Mouse (Mus musculus) G1E (cell line): ENCODE results near the gene Acsl1. TPM values are rescaled to one million over a fixed set of nuclear protein-coding genes. Genes with fewer than 3 reads are reported as not detected.

Source experiments
- ATAC-seq: 2 replicates; pipeline ENCODE4 v1.8.0; 2016; ENCODE audit warnings: mild to moderate bottlenecking; ENCODE audit not compliant: insufficient number of reproducible peaks, poor library complexity, low FRiP score, severe bottlenecking; ENCODE audit errors: extremely low read depth
- DNase-seq: peaks from one replicate; pipeline ENCODE4 v3.0.0; 2012; ENCODE audit warnings: low spot score
- H3K27me3 ChIP-seq: 2 replicates; pipeline ENCODE4 v1.6.1; 2012; ENCODE audit warnings: mild to moderate bottlenecking, low read length, inconsistent platforms; ENCODE audit not compliant: insufficient read depth
- H3K36me3 ChIP-seq: replicated peaks from 2 replicates; pipeline ENCODE3; 2012; ENCODE audit warnings: mild to moderate bottlenecking, inconsistent platforms
- H3K4me1 ChIP-seq: 2 replicates; pipeline ENCODE4 v1.6.1; 2012; ENCODE audit warnings: low read depth, low read length, inconsistent platforms, mixed read lengths; ENCODE audit not compliant: insufficient read depth
- H3K4me3 ChIP-seq: 2 replicates; pipeline ENCODE4 v1.5.1; 2012; ENCODE audit warnings: low read depth, mild to moderate bottlenecking, inconsistent platforms, low read length, moderate library complexity, mixed read lengths
- H3K9me3 ChIP-seq: replicated peaks from 2 replicates; pipeline ENCODE4 v1.6.1; 2012; ENCODE audit warnings: inconsistent platforms
- CTCF ChIP-seq: IDR thresholded peaks from 2 replicates; pipeline ENCODE4 v1.5.1; 2012; ENCODE audit warnings: low read depth, low read length, inconsistent platforms, mixed read lengths
- GATA1 ChIP-seq: IDR thresholded peaks from 2 replicates; pipeline ENCODE4 v1.6.1; 2012; ENCODE audit warnings: borderline replicate concordance, low read length, inconsistent platforms, mixed read lengths
- GATA2 ChIP-seq: IDR thresholded peaks from 2 replicates; pipeline ENCODE4 v1.6.1; 2012; ENCODE audit warnings: low read depth, low read length, inconsistent platforms, borderline replicate concordance
- POLR2AphosphoS5 ChIP-seq: IDR thresholded peaks from 2 replicates; pipeline ENCODE4 v1.6.1; 2012; ENCODE audit warnings: low read depth, low read length, inconsistent platforms; ENCODE audit not compliant: insufficient replicate concordance
- TAL1 ChIP-seq: conservative IDR thresholded peaks from 2 replicates; pipeline ENCODE4 v1.6.1; 2012; ENCODE audit warnings: low read depth, low read length, inconsistent platforms, mixed read lengths
- polyA plus RNA-seq: library from polyadenylated mRNA; stranded (reverse); fragments of >175 nt; gene quantifications from 2 replicates; pipeline ENCODE4 v1.2.3, GENCODE M21; 2012
- total RNA-seq, 2 experiments: library from RNA; stranded (forward) in 1 of 2; stranded (reverse) in 1 of 2; fragments of 200-1000 nt in 1 of 2; fragments of >200 nt in 1 of 2; fragmentation: Nextera tagmentation in 1 of 2; gene quantifications; 2 replicates each; pipeline ENCODE4 v1.2.3; 2014 to 2017

Gene Acsl1
- total RNA-seq (2014; fragmentation: Nextera tagmentation) (143 and 149 TPM in 2 replicates), total RNA-seq (2017) (48.6 and 55.0 TPM in 2 replicates), polyA plus RNA-seq (19.4 and 27.0 TPM in 2 replicates)

- TF ChIP-seq GATA2 = no peak
- Histone ChIP-seq H3K4me3 (peak within 1 kb of the TSS; percentile 95), H3K9me3 (no peaks in the 10 kb centered on the region)
These were observed at the start of gene Acsl1 for GRCm38 (mm10) chr8:46470792-46471781. Gene Acsl1, plus strand, starts transcription at chr8:46471037.

DNA sequence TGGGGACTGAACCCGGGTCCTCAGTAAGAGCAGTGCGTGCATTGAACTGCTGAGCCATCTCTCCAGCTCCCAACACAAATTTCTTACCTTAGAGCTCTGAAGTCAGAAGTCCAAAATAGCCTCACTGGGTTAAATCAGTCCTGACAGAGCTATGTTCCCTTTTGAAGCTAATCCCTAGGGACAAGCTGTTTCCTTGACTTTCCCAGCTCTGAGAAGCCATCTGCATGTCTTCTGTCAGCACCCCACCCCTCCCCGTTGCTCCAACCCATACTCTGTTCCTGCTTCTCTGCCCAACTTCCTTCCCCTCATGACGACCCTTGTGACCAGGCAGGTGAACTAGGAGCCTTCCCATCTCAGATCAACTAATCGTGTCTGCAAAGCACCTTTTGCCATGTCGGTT, 49.3 kb upstream of the Acsl1 start:
- H3K27me3 ChIP-seq = no peaks in the 10 kb centered on the region
- no peaks in the 10 kb centered on the region for H3K36me3 ChIP-seq
- H3K4me3 ChIP-seq = no peak overlapping the region
- H3K9me3 ChIP-seq = no peaks in the 10 kb centered on the region
- TF ChIP-seq GATA1 (no peak), CTCF (no peak), TAL1 (no peak), POLR2AphosphoS5 (no peak), GATA2 (no peak)
- H3K4me1 ChIP-seq = peaks cover 14% of the 10 kb centered on the region
- no peak for ATAC-seq
- DNase-seq = no peak

More at GRCm38 (mm10) chr8:46470792-46471781, at the start of gene Acsl1:
- ATAC-seq (peak; percentile 96), DNase-seq (peak; percentile 77)
- Histone ChIP-seq H3K36me3 (peaks cover 26% of the 10 kb centered on the region), H3K27me3 (no peaks in the 10 kb centered on the region), H3K4me1 (peaks cover 64% of the 10 kb centered on the region)

DNA sequence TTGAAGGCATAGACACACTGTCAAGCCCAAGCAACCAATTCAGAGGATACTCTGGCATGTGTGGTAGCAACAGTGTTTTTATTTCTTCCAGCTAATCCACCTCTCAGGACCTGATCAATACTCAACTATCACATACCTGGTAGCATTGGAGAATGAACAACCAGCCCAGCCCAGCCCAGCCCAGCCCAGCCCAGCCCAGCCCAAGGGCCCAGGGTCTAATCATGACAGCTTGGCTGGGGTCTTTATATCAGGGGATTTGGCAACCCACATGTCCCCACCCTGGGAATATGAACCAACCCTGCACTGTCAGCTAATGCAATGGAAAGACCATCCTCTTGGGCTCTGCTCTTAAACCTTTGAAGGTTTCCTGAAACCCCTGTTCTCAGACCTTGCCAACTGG, 42.9 kb upstream of the Acsl1 start:
- no peak for ATAC-seq
- Histone ChIP-seq H3K4me1 (peaks cover 54% of the 10 kb centered on the region), H3K27me3 (no peaks in the 10 kb centered on the region), H3K9me3 (no peaks in the 10 kb centered on the region), H3K4me3 (no peak overlapping the region), H3K36me3 (no peaks in the 10 kb centered on the region)
- DNase-seq = no peak
- TF ChIP-seq CTCF (no peak), TAL1 (no peak), GATA2 (no peak), GATA1 (no peak), POLR2AphosphoS5 (no peak)

- peak overlapping the region; percentile 38; the same call in 1 of the 2 replicates for H3K4me3 ChIP-seq
- H3K9me3 ChIP-seq = no peaks in the 10 kb centered on the region; the same call in 1 of the 2 replicates
- DNase-seq (no peak), ATAC-seq (no peak)
- H3K4me1 ChIP-seq = peaks cover 70% of the 10 kb centered on the region
- no peaks in the 10 kb centered on the region for H3K27me3 ChIP-seq
- no peaks in the 10 kb centered on the region for H3K36me3 ChIP-seq
- TF ChIP-seq POLR2AphosphoS5 = no peak
- TF ChIP-seq GATA2 = no peak
- TF ChIP-seq TAL1 = no peak
These were observed 41.0 kb upstream of the Acsl1 start for GRCm38 (mm10) chr8:46429871-46430270.

GRCm38 (mm10) chr8:46431921-46432320, 38.9 kb upstream of the Acsl1 start:
- Histone ChIP-seq H3K4me1 (peaks cover 65% of the 10 kb centered on the region), H3K4me3 (no peak overlapping the region), H3K36me3 (no peaks in the 10 kb centered on the region), H3K27me3 (no peaks in the 10 kb centered on the region), H3K9me3 (no peaks in the 10 kb centered on the region; the same call in 1 of the 2 replicates)
- DNase-seq = no peak
- TF ChIP-seq GATA1 = no peak
- no peak for TF ChIP-seq POLR2AphosphoS5
- no peak for TF ChIP-seq CTCF
- no peak for TF ChIP-seq GATA2
- TF ChIP-seq TAL1 = no peak
- ATAC-seq = no peak

- Histone ChIP-seq H3K27me3 (no peaks in the 10 kb centered on the region), H3K4me3 (no peak overlapping the region; the same call in 1 of the 2 replicates), H3K4me1 (peaks cover 60% of the 10 kb centered on the region), H3K36me3 (no peaks in the 10 kb centered on the region), H3K9me3 (no peaks in the 10 kb centered on the region; the same call in 1 of the 2 replicates)
- TF ChIP-seq TAL1 = peak; percentile 46
- no peak for TF ChIP-seq CTCF
- DNase-seq = peak; percentile 15
- ATAC-seq = peak; percentile 87
These were observed 38.3 kb upstream of the Acsl1 start for GRCm38 (mm10) chr8:46432581-46432980.

GRCm38 (mm10) chr8:46433656-46434055, 37.2 kb upstream of the Acsl1 start:
- H3K4me1 ChIP-seq = peaks cover 57% of the 10 kb centered on the region
- no peaks in the 10 kb centered on the region; the same call in 1 of the 2 replicates for H3K9me3 ChIP-seq
- DNase-seq (no peak), ATAC-seq (no peak)
- H3K27me3 ChIP-seq = no peaks in the 10 kb centered on the region
- no peak for TF ChIP-seq GATA2
- TF ChIP-seq CTCF = no peak
- no peak for TF ChIP-seq TAL1
- no peak for TF ChIP-seq POLR2AphosphoS5
- no peak for TF ChIP-seq GATA1
- no peak overlapping the region for H3K4me3 ChIP-seq
- H3K36me3 ChIP-seq = no peaks in the 10 kb centered on the region
